Mouse (Mus musculus) liver, embryonic 15.5 days (tissue): ENCODE measurements around the gene Nxn. TPM values are rescaled to one million over a fixed set of nuclear protein-coding genes. Genes with fewer than 3 reads are reported as not detected.

ENCODE experiments used
- ATAC-seq: fragments of 200-750 bp; cut with Nextera tagmentation; 2 replicates; pipeline ENCODE4 v1.8.0; 2017; ENCODE audit warnings: moderate number of reproducible peaks, mild to moderate bottlenecking, moderate library complexity; ENCODE audit not compliant: insufficient read depth
- H3K27ac ChIP-seq: fragments of 300-500 bp; sonication (generic); replicated peaks from 2 replicates; pipeline ENCODE4 v1.5.1; 2015; ENCODE audit warnings: mild to moderate bottlenecking, inconsistent platforms
- H3K27me3 ChIP-seq: fragments of 300-500 bp; sonication (generic); 2 replicates; pipeline ENCODE4 v1.6.1; 2015; ENCODE audit warnings: mild to moderate bottlenecking, inconsistent platforms
- H3K36me3 ChIP-seq: fragments of 300-500 bp; sonication (generic); replicated peaks from 2 replicates; pipeline ENCODE4 v1.6.1; 2015; ENCODE audit warnings: moderate library complexity, mild to moderate bottlenecking, inconsistent platforms
- H3K4me1 ChIP-seq: fragments of 300-500 bp; sonication (generic); replicated peaks from 2 replicates; pipeline ENCODE4 v1.6.1; 2015; ENCODE audit warnings: inconsistent platforms
- H3K4me2 ChIP-seq: fragments of 300-500 bp; sonication (generic); 2 replicates; pipeline ENCODE4 v1.6.1; 2015; ENCODE audit warnings: moderate library complexity, mild to moderate bottlenecking, inconsistent platforms
- H3K4me3 ChIP-seq: fragments of 300-500 bp; sonication (generic); replicated peaks from 2 replicates; pipeline ENCODE4 v1.5.1; 2015; ENCODE audit warnings: mild to moderate bottlenecking, inconsistent platforms
- H3K9ac ChIP-seq: fragments of 300-500 bp; sonication (generic); 2 replicates; pipeline ENCODE4 v1.6.1; 2015; ENCODE audit warnings: moderate library complexity, mild to moderate bottlenecking, inconsistent platforms
- H3K9me3 ChIP-seq: fragments of 300-500 bp; sonication (generic); replicated peaks from 2 replicates; pipeline ENCODE4 v1.6.1; 2016; ENCODE audit warnings: inconsistent platforms
- WGBS: fragments of 180-500 bp; shearing (Covaris S2); methylation state at CpG from one replicate; pipeline ENCODE4 v1.1.7; 2015; ENCODE audit warnings: mixed read lengths; ENCODE audit not compliant: insufficient replicate concordance; 5-methylcytosine and 5-hydroxymethylcytosine counted together
- polyA plus RNA-seq: library from polyadenylated mRNA; unstranded; fragments of >200 nt; fragmentation: Nextera tagmentation; extraction: Ambion mirVana; gene quantifications from 2 replicates; pipeline ENCODE4 v1.2.1, GENCODE M21; 2015

Gene Nxn
- polyA plus RNA-seq, 1 experiment from 2014 or later: 2.5 TPM

GRCm38 (mm10) chr11:76210228-76210985, 188.5 kb downstream of the Nxn start:
- Histone ChIP-seq H3K4me2 (no peak overlapping the region), H3K36me3 (peaks cover 28% of the 10 kb centered on the region), H3K27me3 (no peaks in the 10 kb centered on the region), H3K9me3 (no peaks in the 10 kb centered on the region), H3K27ac (no peak overlapping the region), H3K4me1 (0 out of 2 replicates have a peak, but pooled peaks cover 5% of the 10 kb centered on the region), H3K4me3 (no peak overlapping the region), H3K9ac (no peak overlapping the region)
- WGBS: 76% methylated on average over 13 of the region's 13 CpGs
- no peak for ATAC-seq

Other genes with a start within 250 kb of the Nxn start
- 13.5 and 14.4 TPM in 2 replicates for gene Vps53, start 219.5 kb downstream of the Nxn start, polyA plus RNA-seq
- gene Fam57a, start 219.5 kb downstream of the Nxn start, polyA plus RNA-seq: 3.7 and 4.2 TPM in 2 replicates
- 0.36 and 0.59 TPM in 2 replicates for gene Dbil5, start 181.5 kb downstream of the Nxn start, polyA plus RNA-seq
- 12.7 and 13.2 TPM in 2 replicates for gene Gemin4, start 181.5 kb downstream of the Nxn start, polyA plus RNA-seq
- gene Mrm3, start 155.4 kb downstream of the Nxn start, polyA plus RNA-seq: 14.1 and 14.2 TPM in 2 replicates
- 50.7 and 52.0 TPM in 2 replicates for gene Glod4, start 155.4 kb downstream of the Nxn start, polyA plus RNA-seq
- 36.6 and 37.4 TPM in 2 replicates for gene Timm22, start 7.8 kb upstream of the Nxn start, polyA plus RNA-seq
- 3.9 and 4.3 TPM in 2 replicates for gene Abr, start 223.2 kb upstream of the Nxn start, polyA plus RNA-seq